Mouse (Mus musculus): ENCODE measurements around the gene Wbp1l. TPM values are rescaled to one million over a fixed set of nuclear protein-coding genes. Genes with fewer than 3 reads are reported as not detected.

Gene Wbp1l
- polyA plus RNA-seq, 1 experiment from 2014 or later = 41.1 TPM

DNA sequence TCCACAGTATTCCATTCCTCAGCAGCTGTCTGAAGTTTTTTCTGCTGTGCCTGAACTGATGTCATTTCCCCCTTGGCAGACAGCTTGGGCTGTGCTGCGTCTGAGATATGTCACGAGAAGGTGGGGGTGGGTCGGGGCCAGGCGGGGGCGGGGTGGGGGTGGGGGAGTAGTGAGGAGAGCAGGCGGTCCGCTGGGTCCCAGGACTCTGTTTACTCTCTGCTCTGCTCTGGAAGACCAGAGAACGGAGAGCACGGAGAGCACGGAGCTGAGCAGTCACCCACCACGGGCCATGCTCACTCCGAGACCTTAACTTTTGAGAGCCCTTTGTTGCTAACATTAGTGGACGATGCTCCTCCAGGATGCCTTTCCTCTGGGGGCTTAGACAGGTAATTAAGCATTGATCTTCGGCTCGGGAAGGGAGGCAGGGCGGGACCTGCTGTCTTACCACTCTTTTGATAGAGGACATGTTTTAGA lies 24.3 kb downstream of the Wbp1l start:
- no peak overlapping the region for H3K9ac ChIP-seq
- peaks cover 57% of the 10 kb centered on the region for H3K4me1 ChIP-seq
- H3K9me3 ChIP-seq = no peaks in the 10 kb centered on the region
- H3K4me3 ChIP-seq = no peak overlapping the region
- H3K27me3 ChIP-seq (replicated peaks) = no peaks in the 10 kb centered on the region
- 6% methylated on average over 16 of the region's 16 CpGs for WGBS
- peak overlapping the region; percentile 31 for H3K4me2 ChIP-seq
- ATAC-seq (replicated peaks) = no peak
- H3K27ac ChIP-seq = peak overlapping the region; percentile 40
- H3K36me3 ChIP-seq (replicated peaks) = no peaks in the 10 kb centered on the region

DNA sequence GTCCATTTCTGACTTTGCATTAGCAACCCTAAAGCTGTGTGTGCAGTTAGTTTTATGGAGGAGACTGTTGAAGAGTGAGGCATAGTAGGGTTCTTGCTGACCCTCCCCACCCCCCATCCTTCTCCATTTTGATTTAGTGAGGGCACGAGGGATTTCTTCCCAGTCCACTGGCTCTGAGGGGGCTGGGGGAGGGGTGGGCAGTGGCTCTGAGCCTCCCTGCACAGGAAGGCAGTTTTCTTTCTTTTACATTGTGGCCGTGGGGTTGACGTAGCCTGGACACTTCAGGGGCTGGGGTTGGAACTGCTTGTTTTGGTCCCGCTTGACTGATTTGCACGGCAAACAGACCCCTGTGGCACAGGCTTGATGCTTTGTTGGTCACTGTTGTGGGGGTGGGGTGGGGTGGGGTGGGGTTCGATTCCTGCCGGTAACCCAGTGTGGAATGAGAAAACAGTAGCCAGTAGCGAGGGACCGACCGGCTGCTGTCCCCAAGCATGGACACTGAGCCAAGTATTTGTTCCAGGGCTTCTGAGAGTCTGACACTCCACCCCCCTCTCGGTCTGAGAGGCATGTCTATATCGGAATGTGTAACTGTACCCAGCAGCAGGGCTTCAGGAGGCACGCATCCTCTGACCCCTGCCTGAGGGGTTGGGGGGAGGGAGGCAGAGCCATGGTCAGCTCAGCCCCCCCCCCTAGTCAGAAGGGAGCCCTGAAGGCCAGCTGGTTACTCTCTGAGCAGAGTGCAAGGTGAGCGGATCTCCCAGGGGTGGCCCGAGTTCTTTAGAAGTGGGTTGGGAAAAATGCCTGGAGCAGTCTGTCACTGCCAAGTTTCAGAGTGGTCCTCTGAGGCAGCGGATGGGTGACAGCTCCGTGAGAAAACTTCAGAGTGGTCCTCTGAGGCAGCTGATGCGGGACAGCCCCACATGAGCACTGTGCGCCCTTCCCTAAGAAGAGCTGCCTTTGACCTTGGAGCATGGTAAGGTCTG lies 25.2 kb downstream of the Wbp1l start:
- ATAC-seq (replicated peaks) = 0 out of 2 replicates have a peak, but pooled peaks have one; percentile 35
- H3K4me3 ChIP-seq = no peak overlapping the region
- H3K4me1 ChIP-seq = peaks cover 52% of the 10 kb centered on the region
- no peaks in the 10 kb centered on the region for H3K9me3 ChIP-seq
- H3K4me2 ChIP-seq = peak overlapping the region; percentile 31
- H3K27ac ChIP-seq = peak overlapping the region; percentile 4; the same call in 1 of the 2 replicates
- no peaks in the 10 kb centered on the region for H3K27me3 ChIP-seq (replicated peaks)
- no peaks in the 10 kb centered on the region for H3K36me3 ChIP-seq (replicated peaks)
- no peak overlapping the region for H3K9ac ChIP-seq
- WGBS = 26% methylated on average over 19 of the region's 19 CpGs

DNA sequence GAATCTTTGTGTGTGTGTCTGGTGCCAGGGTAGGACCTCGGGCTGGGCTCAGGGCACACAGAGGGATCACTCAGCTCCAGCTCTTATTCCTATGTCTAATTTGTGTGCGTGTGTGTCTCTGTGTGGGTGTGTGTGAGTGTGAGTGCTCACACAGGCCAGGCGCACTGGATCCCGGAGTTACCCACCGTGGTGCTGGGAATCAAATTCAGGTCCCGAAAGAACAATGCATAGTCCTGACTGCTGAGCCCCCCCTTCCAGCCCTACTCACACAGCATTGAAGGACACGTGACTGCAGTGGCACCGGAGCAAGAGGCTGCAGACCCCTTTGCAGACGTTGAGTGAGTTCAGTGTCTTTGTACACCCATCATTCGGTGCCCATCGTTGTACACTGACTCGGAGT lies 26.1 kb downstream of the Wbp1l start:
- ATAC-seq (replicated peaks) = no peak
- no peak overlapping the region for H3K4me3 ChIP-seq
- WGBS = 93% methylated on average over 12 of the region's 12 CpGs
- no peak overlapping the region for H3K4me2 ChIP-seq
- H3K36me3 ChIP-seq (replicated peaks) = no peaks in the 10 kb centered on the region
- no peaks in the 10 kb centered on the region for H3K9me3 ChIP-seq
- H3K4me1 ChIP-seq = peaks cover 45% of the 10 kb centered on the region
- no peaks in the 10 kb centered on the region for H3K27me3 ChIP-seq (replicated peaks)
- H3K9ac ChIP-seq = no peak overlapping the region
- no peak overlapping the region for H3K27ac ChIP-seq

DNA sequence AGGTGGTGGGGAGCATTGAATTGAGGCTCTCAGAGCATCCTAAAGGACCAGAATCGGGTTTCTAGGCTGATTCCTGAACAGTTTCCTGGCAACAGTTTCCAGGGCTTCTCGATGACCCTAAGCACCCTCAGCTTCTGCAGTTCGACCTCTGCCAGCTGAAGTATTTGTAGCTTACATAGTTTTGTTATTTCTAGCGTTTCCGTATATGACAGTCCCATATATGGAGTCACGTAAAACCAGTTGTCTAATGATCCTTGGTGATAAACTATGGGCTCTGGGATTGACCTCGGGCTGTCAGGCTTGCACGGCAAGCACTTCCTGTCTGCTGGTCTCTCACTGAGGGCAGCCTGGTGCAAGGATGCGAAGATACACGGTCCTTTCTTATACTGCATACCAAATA lies 26.6 kb downstream of the Wbp1l start:
- Histone ChIP-seq H3K4me1 (peaks cover 39% of the 10 kb centered on the region), H3K27ac (no peak overlapping the region), H3K4me2 (no peak overlapping the region), H3K4me3 (no peak overlapping the region), H3K36me3 (replicated peaks) (no peaks in the 10 kb centered on the region), H3K27me3 (replicated peaks) (no peaks in the 10 kb centered on the region), H3K9ac (no peak overlapping the region), H3K9me3 (no peaks in the 10 kb centered on the region)
- 74% methylated on average over 10 of the region's 10 CpGs for WGBS
- ATAC-seq (replicated peaks) = no peak

DNA sequence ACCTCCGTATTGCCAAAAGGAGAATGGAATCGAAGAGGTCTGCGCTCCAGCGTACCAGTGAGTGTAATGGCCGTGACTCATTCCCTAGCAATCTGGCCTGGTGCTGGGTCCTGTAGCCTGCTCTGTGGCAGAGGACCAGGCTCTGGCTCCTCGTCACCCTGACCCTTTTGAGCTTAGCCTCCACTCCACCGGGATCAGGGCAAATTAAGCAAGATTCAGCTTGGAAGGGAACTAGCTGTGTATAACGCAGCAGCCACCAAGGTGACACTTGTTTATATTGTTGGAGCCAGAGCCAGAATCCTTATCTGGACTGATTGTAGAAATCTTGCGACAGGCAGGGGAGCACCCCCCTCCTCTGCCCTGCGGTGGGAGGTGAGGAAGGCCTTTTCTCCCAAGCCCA lies 29.5 kb downstream of the Wbp1l start:
- Histone ChIP-seq H3K27ac (no peak overlapping the region), H3K4me1 (peaks cover 12% of the 10 kb centered on the region), H3K27me3 (replicated peaks) (no peaks in the 10 kb centered on the region), H3K36me3 (replicated peaks) (no peaks in the 10 kb centered on the region), H3K4me2 (no peak overlapping the region), H3K4me3 (no peak overlapping the region), H3K9me3 (no peaks in the 10 kb centered on the region), H3K9ac (no peak overlapping the region)
- WGBS = 87% methylated on average over 10 of the region's 10 CpGs
- no peak for ATAC-seq (replicated peaks)

DNA sequence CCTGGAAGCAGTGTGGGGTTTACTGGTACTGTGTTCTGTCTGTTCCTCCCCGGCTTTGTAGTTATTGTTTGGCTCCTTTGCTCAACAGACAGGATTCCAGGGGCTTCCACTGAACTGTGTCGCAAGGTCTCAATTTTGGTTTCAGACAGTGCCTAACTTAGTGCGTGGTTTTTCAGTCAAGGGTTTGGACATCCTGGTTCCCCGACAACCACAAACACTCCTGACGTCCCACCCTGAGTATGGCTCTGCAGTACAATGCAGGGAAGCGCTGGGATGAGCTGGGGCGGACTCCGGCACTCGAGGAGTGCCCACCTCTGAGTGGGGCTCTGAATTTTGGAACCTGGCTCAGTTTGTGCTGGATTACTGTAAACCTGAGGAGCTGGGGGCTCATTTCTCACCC lies 30.9 kb downstream of the Wbp1l start:
- Histone ChIP-seq H3K4me3 (no peak overlapping the region), H3K4me1 (no peaks in the 10 kb centered on the region), H3K27ac (no peak overlapping the region), H3K36me3 (replicated peaks) (no peaks in the 10 kb centered on the region), H3K9ac (no peak overlapping the region), H3K4me2 (no peak overlapping the region), H3K9me3 (no peaks in the 10 kb centered on the region), H3K27me3 (replicated peaks) (no peaks in the 10 kb centered on the region)
- 74% methylated on average over 9 of the region's 9 CpGs for WGBS
- ATAC-seq (replicated peaks) = no peak

DNA sequence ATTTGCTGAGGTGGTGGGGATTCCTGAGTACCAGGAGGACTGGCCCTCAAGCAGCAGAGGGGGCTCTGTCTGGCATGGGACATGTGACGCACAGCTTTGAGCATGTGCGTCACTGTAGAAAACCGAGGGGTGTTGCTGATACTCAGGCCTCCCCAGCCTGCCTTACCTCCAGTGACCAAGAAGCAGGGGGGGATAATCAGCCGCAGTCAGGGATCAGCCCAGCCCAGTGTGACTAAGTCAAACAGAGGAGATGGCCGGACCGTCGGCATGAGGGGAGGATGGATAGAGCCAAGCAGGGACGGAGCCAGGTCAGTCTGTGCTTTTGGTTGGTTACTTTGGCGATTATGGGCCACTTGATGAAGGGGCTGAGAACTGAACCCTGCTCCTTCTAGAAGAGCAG lies 32.8 kb downstream of the Wbp1l start:
- 76% methylated on average over 9 of the region's 9 CpGs for WGBS
- Histone ChIP-seq H3K27ac (no peak overlapping the region), H3K4me3 (no peak overlapping the region), H3K27me3 (replicated peaks) (no peaks in the 10 kb centered on the region), H3K4me1 (peaks cover 9% of the 10 kb centered on the region; the same call in 1 of the 2 replicates), H3K36me3 (replicated peaks) (no peaks in the 10 kb centered on the region), H3K4me2 (no peak overlapping the region), H3K9me3 (no peaks in the 10 kb centered on the region), H3K9ac (no peak overlapping the region)
- no peak for ATAC-seq (replicated peaks)

DNA sequence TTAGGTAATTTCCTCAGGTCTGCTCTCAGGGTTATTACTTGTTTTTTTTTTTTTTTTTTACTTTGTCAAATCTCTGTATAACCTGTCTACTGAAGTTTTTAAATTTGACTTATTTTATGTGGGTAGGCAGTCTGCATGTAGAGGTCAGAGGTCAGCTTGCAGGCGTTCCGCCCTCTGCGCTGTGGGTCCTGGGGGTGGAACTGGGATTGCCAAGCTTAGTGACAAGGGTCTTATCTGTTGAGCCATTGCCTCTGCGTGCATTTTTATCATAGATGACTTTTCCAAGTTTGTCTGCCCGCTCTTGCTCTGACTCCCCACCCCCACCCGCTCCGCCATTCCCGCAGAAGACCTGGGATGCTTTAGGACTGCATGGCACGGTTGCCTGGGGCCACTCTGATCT lies 36.9 kb downstream of the Wbp1l start:
- Histone ChIP-seq H3K36me3 (replicated peaks) (0 out of 2 replicates have a peak, but pooled peaks cover 3% of the 10 kb centered on the region), H3K27me3 (replicated peaks) (no peaks in the 10 kb centered on the region), H3K4me1 (peaks cover 20% of the 10 kb centered on the region; the same call in 1 of the 2 replicates), H3K4me2 (no peak overlapping the region), H3K27ac (no peak overlapping the region), H3K9ac (no peak overlapping the region), H3K9me3 (no peaks in the 10 kb centered on the region), H3K4me3 (no peak overlapping the region)
- WGBS = 70% methylated on average over 9 of the region's 9 CpGs
- no peak for ATAC-seq (replicated peaks)

DNA sequence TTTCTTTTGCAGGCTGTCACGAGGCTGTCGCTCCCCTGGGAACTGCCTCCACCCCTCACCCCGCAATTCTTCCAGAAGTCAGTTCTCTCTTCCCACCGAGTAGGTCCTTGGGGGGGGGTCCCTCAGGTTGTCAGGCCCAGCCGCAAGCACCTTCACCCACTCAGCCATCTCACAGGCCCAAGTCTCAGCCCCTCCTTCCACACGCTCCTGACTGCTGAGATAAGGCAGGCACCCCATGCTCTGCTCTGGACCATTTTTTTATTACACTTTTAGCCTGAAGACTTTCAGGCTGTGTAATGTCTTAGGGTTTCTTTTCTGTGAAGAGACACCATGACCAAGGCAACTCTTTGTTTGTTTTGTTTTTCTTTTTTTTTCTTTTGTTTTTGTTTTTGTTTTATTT lies 38.7 kb downstream of the Wbp1l start:
- Histone ChIP-seq H3K9ac (no peak overlapping the region), H3K27ac (peak overlapping the region; percentile 18; the same call in 1 of the 2 replicates), H3K4me1 (peaks cover 38% of the 10 kb centered on the region), H3K4me3 (no peak overlapping the region), H3K27me3 (replicated peaks) (no peaks in the 10 kb centered on the region), H3K36me3 (replicated peaks) (0 out of 2 replicates have a peak, but pooled peaks cover 3% of the 10 kb centered on the region), H3K4me2 (no peak overlapping the region), H3K9me3 (no peaks in the 10 kb centered on the region)
- 75% methylated on average over 6 of the region's 6 CpGs for WGBS
- no peak for ATAC-seq (replicated peaks)

DNA sequence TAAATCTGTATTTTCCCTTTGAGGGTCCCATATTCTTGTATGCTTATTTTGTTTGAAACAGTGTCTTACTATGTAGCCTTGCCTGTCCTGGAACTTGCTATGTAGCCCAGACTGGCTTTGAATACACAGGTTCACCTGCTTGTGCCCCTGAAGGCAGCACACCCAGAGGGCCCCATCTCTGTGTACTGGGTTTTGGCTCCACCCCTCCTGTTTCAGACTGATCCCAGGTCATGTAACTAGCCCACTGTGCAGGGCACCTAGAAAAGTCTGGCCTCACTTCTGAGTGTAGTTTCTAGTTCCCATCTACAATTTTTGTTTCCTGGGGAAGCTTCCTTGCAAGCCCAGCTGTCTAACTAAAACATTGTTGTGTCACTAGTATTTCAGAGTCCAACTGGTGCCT lies 40.2 kb downstream of the Wbp1l start:
- H3K4me3 ChIP-seq = no peak overlapping the region
- peaks cover 47% of the 10 kb centered on the region for H3K4me1 ChIP-seq
- no peak for ATAC-seq (replicated peaks)

DNA sequence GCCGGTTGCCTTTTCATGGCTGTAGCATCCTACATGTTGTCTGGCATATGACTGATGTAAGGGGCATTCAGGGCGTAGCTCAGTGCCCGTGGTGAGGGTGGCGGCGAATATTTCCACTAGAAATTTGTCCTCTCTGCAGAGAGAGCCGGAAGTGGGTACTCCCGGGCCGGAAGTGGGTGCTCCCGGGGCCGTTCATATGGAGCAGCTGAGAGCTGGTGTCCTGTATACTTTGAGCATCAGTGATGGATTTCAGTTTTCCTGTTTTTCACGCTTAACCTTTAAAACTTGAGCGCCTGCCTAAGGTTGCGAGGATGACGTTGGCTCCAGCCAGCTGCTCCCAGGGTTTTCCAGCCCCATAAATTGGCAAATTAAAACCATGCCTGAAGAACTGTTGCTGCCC lies 40.6 kb downstream of the Wbp1l start:
- Histone ChIP-seq H3K27me3 (replicated peaks) (no peaks in the 10 kb centered on the region), H3K4me2 (no peak overlapping the region), H3K4me3 (no peak overlapping the region), H3K9ac (no peak overlapping the region), H3K4me1 (peaks cover 51% of the 10 kb centered on the region), H3K36me3 (replicated peaks) (0 out of 2 replicates have a peak, but pooled peaks cover 3% of the 10 kb centered on the region), H3K27ac (no peak overlapping the region), H3K9me3 (no peaks in the 10 kb centered on the region)
- no peak for ATAC-seq (replicated peaks)
- WGBS = 93% methylated on average over 14 of the region's 14 CpGs

More for the DNA sequence above, 40.2 kb downstream of the Wbp1l start:
- H3K36me3 ChIP-seq (replicated peaks) = 0 out of 2 replicates have a peak, but pooled peaks cover 3% of the 10 kb centered on the region
- H3K9me3 ChIP-seq = no peaks in the 10 kb centered on the region
- H3K27ac ChIP-seq = no peak overlapping the region
- H3K9ac ChIP-seq = no peak overlapping the region
- H3K27me3 ChIP-seq (replicated peaks) = no peaks in the 10 kb centered on the region
- no peak overlapping the region for H3K4me2 ChIP-seq

DNA sequence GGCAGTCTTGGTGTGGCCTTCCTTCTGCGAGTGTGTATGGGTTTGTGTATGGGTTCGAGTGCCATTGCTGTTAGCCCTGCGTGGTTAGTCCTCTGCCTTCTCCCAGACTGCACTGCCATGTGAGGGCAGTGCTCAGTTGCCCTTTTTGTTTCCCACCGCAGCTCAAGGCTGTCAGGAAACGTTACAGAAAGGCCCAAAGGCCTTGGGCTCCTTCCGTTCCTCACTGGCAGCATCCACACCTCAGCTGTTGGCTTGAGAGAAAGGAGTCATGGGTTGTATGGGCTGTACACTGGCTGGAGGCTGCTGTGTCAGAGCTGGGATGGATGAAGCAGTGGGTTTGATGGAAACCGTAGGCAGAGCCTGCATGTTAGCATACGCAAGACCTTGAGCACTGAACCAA lies 41.9 kb downstream of the Wbp1l start:
- Histone ChIP-seq H3K4me2 (no peak overlapping the region), H3K27me3 (replicated peaks) (no peaks in the 10 kb centered on the region), H3K4me1 (peaks cover 63% of the 10 kb centered on the region), H3K9ac (no peak overlapping the region), H3K9me3 (no peaks in the 10 kb centered on the region), H3K4me3 (no peak overlapping the region), H3K27ac (peak overlapping the region; percentile 55; the same call in 1 of the 2 replicates), H3K36me3 (replicated peaks) (0 out of 2 replicates have a peak, but pooled peaks cover 3% of the 10 kb centered on the region)
- no peak for ATAC-seq (replicated peaks)
- 90% methylated on average over 8 of the region's 8 CpGs for WGBS

Data from midbrain, embryonic 15.5 days (tissue).